Mouse (Mus musculus) gastrocnemius, postnatal 14 days (tissue): ENCODE data around the gene Tmem203. TPM values are rescaled to one million over a fixed set of nuclear protein-coding genes. Genes with fewer than 3 reads are reported as not detected.

ENCODE experiments used
- total RNA-seq, 2 experiments: library from RNA; stranded (reverse); gene quantifications; 2 replicates each; pipeline ENCODE4 v1.2.3; 2021

Gene Tmem203
- total RNA-seq, 2 experiments from 2014 or later = 13.5 to 13.6 TPM

Other genes starting within 250 kb of the Tmem203 start
- gene Nsmf, start 201.1 kb upstream of the Tmem203 start, total RNA-seq = 10 to 100 TPM; 16.7 to 19.5 TPM
- gene Entpd8, start 175.1 kb upstream of the Tmem203 start, total RNA-seq = not detected
- not detected for gene Noxa1, start 160.3 kb upstream of the Tmem203 start, total RNA-seq
- gene Nrarp, start 74.7 kb upstream of the Tmem203 start, total RNA-seq = 10 to 100 TPM; 11.3 to 13.6 TPM
- gene Tor4a, start 58.6 kb upstream of the Tmem203 start, total RNA-seq = 1 to 10 TPM; 1.9 TPM
- 10 to 100 TPM; 24.1 to 26.1 TPM for gene Nelfb, start 44.0 kb upstream of the Tmem203 start, total RNA-seq
- not detected for gene Stpg3, start 40.8 kb upstream of the Tmem203 start, total RNA-seq
- gene Fam166a, start 36.7 kb upstream of the Tmem203 start, total RNA-seq = not detected
- 100 to 1,000 TPM; 291 to 431 TPM for gene Tubb4b, start 30.7 kb upstream of the Tmem203 start, total RNA-seq
- not detected for gene Slc34a3, start 21.1 kb upstream of the Tmem203 start, total RNA-seq
- not detected for gene Rnf224, start 18.7 kb upstream of the Tmem203 start, total RNA-seq
- 1 to 10 TPM in 1 of 2 experiments, under 1 TPM in 1; 0.66 to 1.4 TPM for gene Rnf208, start 13.2 kb upstream of the Tmem203 start, total RNA-seq
- gene Cysrt1, start 13.0 kb upstream of the Tmem203 start, total RNA-seq = not detected
- gene AL732309.1, start 8.6 kb upstream of the Tmem203 start, total RNA-seq = 1 to 10 TPM in 1 of 2 experiments, not detected in 1; 1.5 TPM
- gene Tprn, start 7.2 kb downstream of the Tmem203 start, total RNA-seq = 1 to 10 TPM; 2.8 to 5.0 TPM
- 10 to 100 TPM; 28.9 to 34.2 TPM for gene Ssna1, start 17.0 kb downstream of the Tmem203 start, total RNA-seq
- gene Anapc2, start 17.0 kb downstream of the Tmem203 start, total RNA-seq = 10 to 100 TPM; 29.7 to 31.0 TPM
- gene Tmem210, start 32.7 kb downstream of the Tmem203 start, total RNA-seq = not detected
- not detected for gene Lrrc26, start 34.5 kb downstream of the Tmem203 start, total RNA-seq
- under 1 TPM in 1 of 2 experiments, not detected in 1; 0.22 TPM for gene Grin1, start 63.7 kb downstream of the Tmem203 start, total RNA-seq
- gene Man1b1, start 76.9 kb downstream of the Tmem203 start, total RNA-seq = 10 to 100 TPM; 16.7 to 17.0 TPM
- gene Dpp7, start 100.9 kb downstream of the Tmem203 start, total RNA-seq = 1 to 10 TPM; 6.0 to 6.6 TPM
- 1 to 10 TPM; 5.2 to 5.8 TPM for gene Uap1l1, start 110.2 kb downstream of the Tmem203 start, total RNA-seq
- gene Sapcd2, start 116.9 kb downstream of the Tmem203 start, total RNA-seq = 1 to 10 TPM; 1.2 to 1.6 TPM
- 10 to 100 TPM; 19.0 to 25.2 TPM for gene Entpd2, start 140.4 kb downstream of the Tmem203 start, total RNA-seq
- gene Npdc1, start 143.9 kb downstream of the Tmem203 start, total RNA-seq = 10 to 100 TPM; 24.0 to 28.1 TPM
- not detected for gene Fut7, start 167.8 kb downstream of the Tmem203 start, total RNA-seq
- gene Abca2, start 173.3 kb downstream of the Tmem203 start, total RNA-seq = 10 to 100 TPM in 1 of 2 experiments, 1 to 10 TPM in 1; 9.2 to 11.6 TPM
- gene Clic3, start 201.4 kb downstream of the Tmem203 start, total RNA-seq = not detected
- 10 to 100 TPM; 15.7 to 18.9 TPM for gene Paxx, start 205.7 kb downstream of the Tmem203 start, total RNA-seq
- gene Ptgds, start 214.6 kb downstream of the Tmem203 start, total RNA-seq = 1 to 10 TPM; 1.3 to 1.4 TPM
- gene Lcn12, start 238.5 kb downstream of the Tmem203 start, total RNA-seq = not detected
- 10 to 100 TPM; 68.6 to 70.5 TPM for gene Fbxw5, start 245.3 kb downstream of the Tmem203 start, total RNA-seq
- gene C8g, start 246.3 kb downstream of the Tmem203 start, total RNA-seq = under 1 TPM; 0.91 to 0.98 TPM